Mouse (Mus musculus): ENCODE results near the gene Mtfmt.

Gene Mtfmt

GRCm38 (mm10) chr9:65427511-65427910 is 8.1 kb upstream of the Mtfmt start:
- DNase-seq (ENCODE audit: low read depth, low spot score): no peak

- no peak for DNase-seq (ENCODE audit: low read depth, low spot score)
Observed at GRCm38 (mm10) chr9:65428003-65428402, 7.6 kb upstream of the Mtfmt start.

- no peak for DNase-seq (ENCODE audit: low read depth, low spot score)
Observed at GRCm38 (mm10) chr9:65430401-65430800, 5.2 kb upstream of the Mtfmt start.

- no peak for DNase-seq (ENCODE audit: low read depth, low spot score)
Observed at GRCm38 (mm10) chr9:65430921-65431320, 4.7 kb upstream of the Mtfmt start.

- peak; percentile 74 for DNase-seq (ENCODE audit: low read depth, low spot score)
Observed at GRCm38 (mm10) chr9:65432236-65432635, 3.3 kb upstream of the Mtfmt start.

- DNase-seq (ENCODE audit: low read depth, low spot score): no peak
Observed at GRCm38 (mm10) chr9:65434140-65434539, 1.4 kb upstream of the Mtfmt start.

- no peak for DNase-seq (ENCODE audit: low read depth, low spot score)
Observed at GRCm38 (mm10) chr9:65435211-65435610, 371 bp upstream of the Mtfmt start.

- no peak for DNase-seq (ENCODE audit: low read depth, low spot score)
Observed at GRCm38 (mm10) chr9:65444692-65445091, 9.1 kb downstream of the Mtfmt start.

- no peak for DNase-seq (ENCODE audit: low read depth, low spot score)
Observed at GRCm38 (mm10) chr9:65447951-65448350, 12.4 kb downstream of the Mtfmt start.

- no peak for DNase-seq (ENCODE audit: low read depth, low spot score)
Observed at GRCm38 (mm10) chr9:65458975-65459374, 23.4 kb downstream of the Mtfmt start.

GRCm38 (mm10) chr9:65460198-65460597 is 24.6 kb downstream of the Mtfmt start:
- no peak for DNase-seq (ENCODE audit: low read depth, low spot score)

GRCm38 (mm10) chr9:65460732-65461442 is 25.3 kb downstream of the Mtfmt start, which contains the start of gene Spg21:
Spg21 (plus strand) TSS chr9:65460947.
- peak; percentile 89 for DNase-seq (ENCODE audit: low read depth, low spot score)

GRCm38 (mm10) chr9:65462544-65462943 is 27.0 kb downstream of the Mtfmt start:
- peak; percentile 21 for DNase-seq (ENCODE audit: low read depth, low spot score)

- DNase-seq (ENCODE audit: low read depth, low spot score): peak; percentile 25
Observed at GRCm38 (mm10) chr9:65464161-65464560, 28.6 kb downstream of the Mtfmt start.

GRCm38 (mm10) chr9:65465241-65465640 is 29.7 kb downstream of the Mtfmt start:
- no peak for DNase-seq (ENCODE audit: low read depth, low spot score)

- DNase-seq (ENCODE audit: low read depth, low spot score): no peak
Observed at GRCm38 (mm10) chr9:65467686-65468085, 32.1 kb downstream of the Mtfmt start.

- DNase-seq (ENCODE audit: low read depth, low spot score): no peak
Observed at GRCm38 (mm10) chr9:65472769-65473168, 37.2 kb downstream of the Mtfmt start.

GRCm38 (mm10) chr9:65479158-65479557 is 43.6 kb downstream of the Mtfmt start:
- no peak for DNase-seq (ENCODE audit: low read depth, low spot score)

- no peak for DNase-seq (ENCODE audit: low read depth, low spot score)
Observed at GRCm38 (mm10) chr9:65480071-65480470, 44.5 kb downstream of the Mtfmt start.

- DNase-seq (ENCODE audit: low read depth, low spot score): no peak
Observed at GRCm38 (mm10) chr9:65491476-65491875, 55.9 kb downstream of the Mtfmt start.

GRCm38 (mm10) chr9:65492351-65492750 is 56.8 kb downstream of the Mtfmt start:
- no peak for DNase-seq (ENCODE audit: low read depth, low spot score)

GRCm38 (mm10) chr9:65492851-65493250 is 57.3 kb downstream of the Mtfmt start:
- no peak for DNase-seq (ENCODE audit: low read depth, low spot score)

GRCm38 (mm10) chr9:65502146-65502545 is 66.6 kb downstream of the Mtfmt start:
- DNase-seq (ENCODE audit: low read depth, low spot score): no peak
